Mouse (Mus musculus): ENCODE results near the gene Tdp1.

Tdp1 gene

GRCm38 (mm10) chr12:99999726-100000125 lies 115.4 kb downstream of the Tdp1 start:
- no peak for TF ChIP-seq GATA4 (IDR thresholded peaks at IDR 0.05; ENCODE audit: insufficient replicate concordance, low read length)

- TF ChIP-seq GATA4 (IDR thresholded peaks at IDR 0.05; ENCODE audit: insufficient replicate concordance, low read length) = no peak
Measured at GRCm38 (mm10) chr12:100000381-100000780, 116.1 kb downstream of the Tdp1 start.

- TF ChIP-seq GATA4 (IDR thresholded peaks at IDR 0.05; ENCODE audit: insufficient replicate concordance, low read length) = no peak
Measured at GRCm38 (mm10) chr12:100001246-100001645, 116.9 kb downstream of the Tdp1 start.

- TF ChIP-seq GATA4 (IDR thresholded peaks at IDR 0.05; ENCODE audit: insufficient replicate concordance, low read length) = no peak
Measured at GRCm38 (mm10) chr12:100001910-100002309, 117.6 kb downstream of the Tdp1 start.

- no peak for TF ChIP-seq GATA4 (IDR thresholded peaks at IDR 0.05; ENCODE audit: insufficient replicate concordance, low read length)
Measured at GRCm38 (mm10) chr12:100002914-100003587, 118.7 kb downstream of the Tdp1 start.

Measured in liver, adult (tissue).